ENCODE assay signal across 12 mouse cellular contexts in the genomic region with DNA sequence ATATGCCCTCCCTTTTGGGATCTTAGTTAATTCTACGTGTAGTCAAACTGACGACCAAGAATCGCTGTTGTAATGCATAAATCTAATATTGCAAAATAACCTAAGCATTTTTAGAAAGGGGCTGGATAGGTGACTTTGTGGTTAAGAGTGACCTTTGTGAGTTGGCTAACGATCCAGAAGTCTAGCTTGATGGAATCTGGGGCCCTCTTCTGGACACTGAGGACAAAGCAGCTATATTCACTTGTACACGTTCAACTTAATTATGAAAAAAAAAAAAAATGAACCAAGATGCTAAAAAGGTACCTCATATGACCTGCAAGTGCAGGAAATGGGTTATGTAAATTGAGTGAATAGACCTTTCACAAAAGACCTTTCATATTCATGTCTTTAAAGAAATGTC.
DNase-seq lines count a peak whose midpoint lies in the region.
"Had no signal": no experiment of that assay in that cellular context is flagged by ENCODE, and none has a peak within 500 bp of the region (broad histone marks: within the 10 kb centered on the region; RNA-seq: fewer than 3 reads in every experiment).

No protein-coding gene starts in this region.

- peak; percentile 5 for DNase-seq in cerebellum, adult 9-10 months
- DNase-seq in cerebellum, adult 11 months = no peak
- peak; percentile 14 for DNase-seq in left cerebral cortex, postnatal 4 days
- no peak for DNase-seq in left cerebral cortex, adult 18-20 months (ENCODE audit: low spot score in 2 of 2)
- DNase-seq in ES-CJ7 (ENCODE audit: low read depth, low spot score) = peak; percentile 32
- peak; percentile 7 for DNase-seq in embryo, embryonic 11 days
- DNase-seq in thymus, adult 18-20 months = no peak
- DNase-seq in spleen, postnatal 4 days (ENCODE audit: low spot score in 2 of 2) = no peak
- DNase-seq: kidney, adult 18-20 months; kidney, postnatal 4 days; liver; thymus, postnatal 36 days had no signal

- intact Hi-C loops in left cerebral cortex, postnatal 4 days (cut with DNase I) = no loop called here

Comparison
In these comparisons a context has a peak if more than half of its experiments do, and no peak if none do; other contexts are left out.
1. DNase-seq: peak in cerebellum, adult 9-10 months (single experiment), left cerebral cortex, postnatal 4 days (single experiment), ES-CJ7 (single experiment) and embryo, embryonic 11 days (single experiment); none in cerebellum, adult 11 months (single experiment), left cerebral cortex, adult 18-20 months (0 of 2), thymus, adult 18-20 months (0 of 2) and spleen, postnatal 4 days (0 of 2).